Mouse (Mus musculus): ENCODE data around the gene Rapgef1. TPM values are rescaled to one million over a fixed set of nuclear protein-coding genes. Genes with fewer than 3 reads are reported as not detected.
"Not testable (repeated sequence)": the region's sequence is repeated elsewhere in the genome, so short reads cannot be mapped to it uniquely, and the experiment has no call there.

The Rapgef1 gene
- polyA plus RNA-seq, 1 experiment from 2014 or later, result 13.6 TPM

DNA sequence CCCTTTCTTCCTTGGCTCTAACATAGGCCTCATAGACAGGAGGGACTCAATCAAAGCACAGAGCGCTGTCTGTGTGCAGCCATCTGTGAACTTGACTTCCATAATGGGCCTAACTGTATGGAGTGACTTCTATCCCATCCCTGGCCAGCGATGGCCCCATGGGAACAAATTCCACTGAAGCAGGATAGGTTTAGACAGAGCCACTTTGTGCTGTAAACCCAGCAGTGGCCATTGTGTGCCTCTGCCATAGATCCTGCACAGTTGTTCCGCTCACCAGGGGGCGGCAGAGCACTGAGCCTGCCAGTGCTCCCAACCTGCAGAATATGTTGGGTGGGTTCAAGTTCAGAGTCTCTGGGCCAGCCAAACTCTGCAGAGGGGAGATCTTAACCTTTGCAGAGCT, 88.2 kb downstream of the Rapgef1 start:
- H3K4me1 ChIP-seq (ENCODE audit: insufficient read depth, low read length), result no peaks in the 10 kb centered on the region
- ATAC-seq (ENCODE audit: low FRiP score, low TSS enrichment), result no peak
- H3K27me3 ChIP-seq (ENCODE audit: insufficient read depth, low read length), result no peaks in the 10 kb centered on the region
- WGBS, result 83% methylated on average over 4 of the region's 4 CpGs
- H3K4me2 ChIP-seq (replicated peaks; ENCODE audit: low read depth, low read length), result no peak overlapping the region
- H3K9me3 ChIP-seq (ENCODE audit: low read length), result no peaks in the 10 kb centered on the region
- H3K36me3 ChIP-seq (ENCODE audit: insufficient read depth, low read length), result peaks cover 58% of the 10 kb centered on the region
- no peak overlapping the region for H3K9ac ChIP-seq (replicated peaks; ENCODE audit: low read length)
- no peak overlapping the region for H3K27ac ChIP-seq (ENCODE audit: low read length)
- H3K4me3 ChIP-seq (ENCODE audit: low read length), result no peak overlapping the region

DNA sequence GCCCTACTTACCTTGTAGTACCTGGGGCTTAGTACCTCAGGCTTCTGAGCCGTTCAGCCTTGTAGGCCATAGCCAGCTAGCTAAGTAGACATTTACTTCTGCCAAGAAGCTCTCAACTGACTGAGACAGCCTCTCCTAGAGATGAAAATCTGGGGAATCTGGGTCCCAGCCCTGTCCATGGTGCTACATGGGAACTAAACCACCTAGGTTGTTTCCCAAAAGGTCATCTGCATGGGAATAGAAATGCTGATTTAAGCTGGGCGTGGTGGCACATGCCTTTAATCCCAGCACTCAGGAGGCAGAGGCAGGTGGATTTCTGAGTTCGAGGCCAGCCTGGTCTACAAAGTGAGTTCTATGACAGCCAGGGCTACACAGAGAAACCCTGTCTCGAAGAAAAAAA, 88.7 kb downstream of the Rapgef1 start:
- not testable (repeated sequence) for H3K9me3 ChIP-seq (ENCODE audit: low read length); H3K4me3 ChIP-seq (ENCODE audit: low read length); ATAC-seq (ENCODE audit: low FRiP score, low TSS enrichment); H3K27ac ChIP-seq (ENCODE audit: low read length); H3K4me2 ChIP-seq (replicated peaks; ENCODE audit: low read depth, low read length); H3K27me3 ChIP-seq (ENCODE audit: insufficient read depth, low read length); H3K9ac ChIP-seq (replicated peaks; ENCODE audit: low read length); H3K4me1 ChIP-seq (ENCODE audit: insufficient read depth, low read length)
- 94% methylated on average over 4 of the region's 4 CpGs for WGBS
- H3K36me3 ChIP-seq (ENCODE audit: insufficient read depth, low read length), result peaks cover 53% of the 10 kb centered on the region

- Histone ChIP-seq H3K9me3 (ENCODE audit: low read length) (no peaks in the 10 kb centered on the region), H3K9ac (replicated peaks; ENCODE audit: low read length) (no peak overlapping the region), H3K4me2 (replicated peaks; ENCODE audit: low read depth, low read length) (no peak overlapping the region), H3K4me1 (ENCODE audit: insufficient read depth, low read length) (peaks cover 5% of the 10 kb centered on the region), H3K4me3 (ENCODE audit: low read length) (no peak overlapping the region), H3K27me3 (ENCODE audit: insufficient read depth, low read length) (no peaks in the 10 kb centered on the region), H3K27ac (ENCODE audit: low read length) (no peak overlapping the region), H3K36me3 (ENCODE audit: insufficient read depth, low read length) (peaks cover 36% of the 10 kb centered on the region)
- ATAC-seq (ENCODE audit: low FRiP score, low TSS enrichment), result no peak
- WGBS, result 51% methylated on average over 3 of the region's 3 CpGs
These were observed 91.5 kb downstream of the Rapgef1 start for GRCm38 (mm10) chr2:29711038-29711437.

DNA sequence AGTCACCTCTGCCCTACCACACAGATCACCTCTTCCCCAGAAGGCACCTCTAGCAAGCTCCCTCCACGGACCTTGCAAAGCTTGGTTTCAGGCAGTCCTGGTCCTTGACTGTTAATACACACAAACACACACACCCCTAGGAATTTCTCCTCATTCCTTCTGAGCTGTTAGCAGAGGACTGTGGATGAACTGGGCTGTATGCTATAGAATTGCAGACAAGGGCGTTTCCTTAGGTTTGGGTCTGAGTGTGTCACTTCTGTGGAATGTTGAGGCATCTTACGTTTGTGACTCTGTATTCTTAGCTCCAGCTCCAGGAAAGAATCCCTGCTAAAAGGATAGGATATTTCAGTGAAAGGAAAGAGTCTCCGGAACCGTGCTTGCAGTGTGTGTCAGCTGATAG, 92.4 kb downstream of the Rapgef1 start:
- no peaks in the 10 kb centered on the region for H3K27me3 ChIP-seq (ENCODE audit: insufficient read depth, low read length)
- no peak overlapping the region for H3K4me3 ChIP-seq (ENCODE audit: low read length)
- no peaks in the 10 kb centered on the region for H3K9me3 ChIP-seq (ENCODE audit: low read length)
- H3K9ac ChIP-seq (replicated peaks; ENCODE audit: low read length), result no peak overlapping the region
- H3K36me3 ChIP-seq (ENCODE audit: insufficient read depth, low read length), result peaks cover 32% of the 10 kb centered on the region
- H3K27ac ChIP-seq (ENCODE audit: low read length), result no peak overlapping the region
- no peak for ATAC-seq (ENCODE audit: low FRiP score, low TSS enrichment)
- WGBS, result 76% methylated on average over 5 of the region's 5 CpGs
- no peak overlapping the region for H3K4me2 ChIP-seq (replicated peaks; ENCODE audit: low read depth, low read length)
- peaks cover 13% of the 10 kb centered on the region for H3K4me1 ChIP-seq (ENCODE audit: insufficient read depth, low read length)

DNA sequence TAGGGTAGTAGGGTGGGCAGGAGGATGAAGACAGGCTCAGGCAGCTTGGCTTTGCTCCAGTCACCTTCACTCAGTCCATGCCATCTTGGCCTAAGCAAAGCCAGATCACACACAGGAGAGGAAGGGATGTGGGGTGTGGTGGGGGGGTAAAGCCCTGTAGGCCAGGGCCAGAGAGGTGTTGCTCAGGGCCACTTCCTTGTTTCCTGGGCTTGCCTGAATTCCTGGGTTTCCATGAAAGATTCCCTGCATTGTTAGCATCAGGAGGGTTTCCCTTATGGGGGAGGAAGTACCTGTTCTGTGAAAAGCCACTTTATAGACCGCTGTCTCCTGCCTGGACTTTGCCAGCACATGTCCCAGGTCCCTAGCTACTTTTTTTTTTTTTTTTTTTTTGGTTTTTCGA, 94.0 kb downstream of the Rapgef1 start:
- ATAC-seq (ENCODE audit: low FRiP score, low TSS enrichment), result no peak

GRCm38 (mm10) chr2:29714127-29714526, 94.6 kb downstream of the Rapgef1 start:
- 84% methylated on average over 5 of the region's 5 CpGs for WGBS
- H3K36me3 ChIP-seq (ENCODE audit: insufficient read depth, low read length), result peaks cover 25% of the 10 kb centered on the region; the same call in 1 of the 2 replicates
- no peak overlapping the region for H3K27ac ChIP-seq (ENCODE audit: low read length)
- no peak overlapping the region for H3K4me2 ChIP-seq (replicated peaks; ENCODE audit: low read depth, low read length)
- no peak for ATAC-seq (ENCODE audit: low FRiP score, low TSS enrichment)
- H3K9ac ChIP-seq (replicated peaks; ENCODE audit: low read length), result no peak overlapping the region
- no peaks in the 10 kb centered on the region for H3K27me3 ChIP-seq (ENCODE audit: insufficient read depth, low read length)
- no peaks in the 10 kb centered on the region for H3K9me3 ChIP-seq (ENCODE audit: low read length)
- no peak overlapping the region for H3K4me3 ChIP-seq (ENCODE audit: low read length)
- H3K4me1 ChIP-seq (ENCODE audit: insufficient read depth, low read length), result peaks cover 17% of the 10 kb centered on the region

More for the DNA sequence above, 94.0 kb downstream of the Rapgef1 start:
- 100% methylated on average over 1 of the region's 2 CpGs for WGBS
- Histone ChIP-seq H3K27ac (ENCODE audit: low read length) (no peak overlapping the region), H3K4me3 (ENCODE audit: low read length) (no peak overlapping the region), H3K9ac (replicated peaks; ENCODE audit: low read length) (no peak overlapping the region), H3K27me3 (ENCODE audit: insufficient read depth, low read length) (no peaks in the 10 kb centered on the region), H3K4me2 (replicated peaks; ENCODE audit: low read depth, low read length) (no peak overlapping the region), H3K4me1 (ENCODE audit: insufficient read depth, low read length) (peaks cover 17% of the 10 kb centered on the region), H3K36me3 (ENCODE audit: insufficient read depth, low read length) (peaks cover 27% of the 10 kb centered on the region; the same call in 1 of the 2 replicates), H3K9me3 (ENCODE audit: low read length) (no peaks in the 10 kb centered on the region)

DNA sequence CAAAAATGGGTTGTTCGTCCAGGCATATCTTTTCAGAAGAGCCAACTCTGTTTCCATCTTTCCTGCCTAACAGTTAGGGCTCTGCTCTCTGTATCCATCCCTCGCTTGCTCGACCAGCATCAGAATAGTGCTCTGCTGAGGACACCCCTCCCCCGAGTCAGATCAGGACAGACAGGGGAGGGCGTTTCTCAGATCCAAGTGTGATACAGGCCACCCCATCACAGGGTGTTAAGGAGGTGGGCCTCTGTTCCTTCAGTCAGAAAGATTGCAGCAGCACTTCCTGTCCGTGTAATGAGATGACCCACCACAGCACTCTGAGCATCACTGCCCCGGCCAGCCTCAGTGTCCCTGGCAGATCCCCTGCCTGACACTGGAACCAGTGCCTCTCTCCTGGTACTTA, 96.6 kb downstream of the Rapgef1 start:
- Histone ChIP-seq H3K27ac (ENCODE audit: low read length) (peak overlapping the region; percentile 84), H3K27me3 (ENCODE audit: insufficient read depth, low read length) (no peaks in the 10 kb centered on the region), H3K4me3 (ENCODE audit: low read length) (no peak overlapping the region), H3K9ac (replicated peaks; ENCODE audit: low read length) (no peak overlapping the region), H3K4me1 (ENCODE audit: insufficient read depth, low read length) (peaks cover 17% of the 10 kb centered on the region), H3K4me2 (replicated peaks; ENCODE audit: low read depth, low read length) (no peak overlapping the region), H3K9me3 (ENCODE audit: low read length) (no peaks in the 10 kb centered on the region), H3K36me3 (ENCODE audit: insufficient read depth, low read length) (peaks cover 30% of the 10 kb centered on the region)
- 32% methylated on average over 7 of the region's 7 CpGs for WGBS
- peak; percentile 43; the same call in 1 of the 2 replicates for ATAC-seq (ENCODE audit: low FRiP score, low TSS enrichment)

DNA sequence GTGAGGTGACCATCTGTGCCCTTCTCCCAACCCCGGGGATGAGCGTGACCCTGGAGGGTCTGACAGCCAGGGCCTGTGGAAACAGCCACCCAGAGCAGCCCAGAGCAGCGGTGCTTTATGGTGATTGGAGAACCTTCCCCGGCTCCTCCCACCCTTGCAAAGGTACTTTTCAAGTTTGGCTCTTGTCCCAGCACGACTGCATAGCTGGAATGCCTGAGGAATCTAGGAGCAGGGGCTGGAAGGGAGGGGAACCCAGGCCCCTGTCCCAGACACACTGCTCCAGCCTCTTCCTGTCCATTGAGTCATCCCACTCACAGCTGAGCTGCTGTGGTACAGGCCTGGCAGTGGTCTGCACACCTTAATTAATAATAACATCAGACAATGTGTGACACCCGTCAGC, 97.2 kb downstream of the Rapgef1 start:
- Histone ChIP-seq H3K9me3 (ENCODE audit: low read length) (no peaks in the 10 kb centered on the region), H3K27ac (ENCODE audit: low read length) (peak overlapping the region; percentile 84), H3K36me3 (ENCODE audit: insufficient read depth, low read length) (peaks cover 30% of the 10 kb centered on the region), H3K27me3 (ENCODE audit: insufficient read depth, low read length) (no peaks in the 10 kb centered on the region), H3K9ac (replicated peaks; ENCODE audit: low read length) (no peak overlapping the region), H3K4me2 (replicated peaks; ENCODE audit: low read depth, low read length) (no peak overlapping the region), H3K4me1 (ENCODE audit: insufficient read depth, low read length) (peaks cover 17% of the 10 kb centered on the region), H3K4me3 (ENCODE audit: low read length) (no peak overlapping the region)
- WGBS, result 16% methylated on average over 6 of the region's 6 CpGs
- ATAC-seq (ENCODE audit: low FRiP score, low TSS enrichment), result peak; percentile 93

DNA sequence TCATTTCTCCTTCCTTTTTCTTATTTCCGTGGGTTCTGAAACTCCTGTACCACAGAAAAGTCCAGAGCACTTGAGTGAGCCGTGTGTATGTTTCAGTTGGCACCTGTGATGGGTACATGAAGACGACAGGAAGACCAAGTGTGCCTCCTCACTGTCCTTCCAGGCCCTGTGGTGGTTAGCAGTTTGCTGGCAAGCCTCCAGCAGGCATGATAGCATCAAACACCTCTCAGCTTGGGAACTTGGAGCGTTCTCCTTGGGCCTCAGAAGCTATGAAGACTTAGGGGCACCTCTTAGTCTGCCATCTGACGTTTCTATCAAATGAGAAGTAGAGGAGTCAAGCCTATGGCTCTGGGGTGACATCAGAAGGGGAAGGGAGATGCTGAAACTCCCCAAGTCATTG, 99.1 kb downstream of the Rapgef1 start:
- H3K36me3 ChIP-seq (ENCODE audit: insufficient read depth, low read length), result peaks cover 31% of the 10 kb centered on the region
- no peak overlapping the region for H3K4me2 ChIP-seq (replicated peaks; ENCODE audit: low read depth, low read length)
- 79% methylated on average over 5 of the region's 5 CpGs for WGBS
- H3K9ac ChIP-seq (replicated peaks; ENCODE audit: low read length), result no peak overlapping the region
- ATAC-seq (ENCODE audit: low FRiP score, low TSS enrichment), result no peak
- no peaks in the 10 kb centered on the region for H3K9me3 ChIP-seq (ENCODE audit: low read length)
- no peak overlapping the region for H3K4me3 ChIP-seq (ENCODE audit: low read length)
- no peaks in the 10 kb centered on the region for H3K27me3 ChIP-seq (ENCODE audit: insufficient read depth, low read length)
- H3K4me1 ChIP-seq (ENCODE audit: insufficient read depth, low read length), result peaks cover 17% of the 10 kb centered on the region
- no peak overlapping the region for H3K27ac ChIP-seq (ENCODE audit: low read length)

GRCm38 (mm10) chr2:29723132-29723531, 103.6 kb downstream of the Rapgef1 start:
- no peak overlapping the region for H3K4me3 ChIP-seq (ENCODE audit: low read length)
- WGBS, result 85% methylated on average over 3 of the region's 3 CpGs

More at GRCm38 (mm10) chr2:29723132-29723531, 103.6 kb downstream of the Rapgef1 start:
- no peaks in the 10 kb centered on the region for H3K9me3 ChIP-seq (ENCODE audit: low read length)
- no peaks in the 10 kb centered on the region for H3K27me3 ChIP-seq (ENCODE audit: insufficient read depth, low read length)
- ATAC-seq (ENCODE audit: low FRiP score, low TSS enrichment), result no peak
- H3K36me3 ChIP-seq (ENCODE audit: insufficient read depth, low read length), result peaks cover 50% of the 10 kb centered on the region
- H3K4me2 ChIP-seq (replicated peaks; ENCODE audit: low read depth, low read length), result no peak overlapping the region
- no peak overlapping the region for H3K9ac ChIP-seq (replicated peaks; ENCODE audit: low read length)
- H3K4me1 ChIP-seq (ENCODE audit: insufficient read depth, low read length), result no peaks in the 10 kb centered on the region
- H3K27ac ChIP-seq (ENCODE audit: low read length), result no peak overlapping the region
